In genomic region chr12:99265777-99266176, GRCm38 (mm10) we compare ENCODE assay signal across 21 mouse cellular contexts.
DNase-seq lines count a peak whose midpoint lies in the region; ATAC-seq and TF ChIP-seq lines count a peak whose summit lies in the region.
"Had no signal": no experiment of that assay in that cellular context is flagged by ENCODE, and none has a peak within 500 bp of the region (broad histone marks: within the 10 kb centered on the region; RNA-seq: fewer than 3 reads in every experiment).

No protein-coding gene starts in this region.

- peak; percentile 91 for DNase-seq in heart, adult 11 months
- no peak for DNase-seq in heart, adult 18-20 months
- no peak for DNase-seq in heart, embryonic 10.5 days (ENCODE audit: low spot score)
- no peak for DNase-seq in heart, adult 9 months (ENCODE audit: low spot score in 2 of 2)
- no peak for DNase-seq in heart, postnatal 0 days (ENCODE audit: low spot score)
- no peak for DNase-seq in heart, adult 8-10 months (ENCODE audit: low spot score)
- DNase-seq in gastrocnemius, adult 8-10 months (ENCODE audit: low spot score in 2 of 2): no peak
- DNase-seq: adrenal gland, adult 2 months; adrenal gland, postnatal 10 days; adrenal gland, postnatal 25 days; cerebellum, adult 11-12 months; cerebellum, adult 8-10 months; cerebellum, postnatal 14 days; cerebellum, postnatal 36 days; embryo, embryonic 11 days; forebrain, postnatal 0 days had no signal

- peaks cover 50% of the 10 kb centered on the region for H3K4me1 ChIP-seq in heart, embryonic 10.5 days
- H3K4me1 ChIP-seq in heart, postnatal 0 days (ENCODE audit: control insufficient read depth, insufficient read depth): peaks cover 41% of the 10 kb centered on the region
- H3K4me1 ChIP-seq in embryonic fibroblast, embryonic 13.5 days (ENCODE audit: control insufficient read depth, insufficient read depth, low read length): peaks cover 18% of the 10 kb centered on the region

- 86% methylated on average over 6 of the region's 6 CpGs for WGBS in heart, embryonic 10.5 days
- 62% methylated on average over 6 of the region's 6 CpGs for WGBS in heart, postnatal 0 days

- H3K36me3 ChIP-seq in heart, embryonic 10.5 days: 0 out of 2 replicates have a peak, but pooled peaks cover 4% of the 10 kb centered on the region
- no peaks in the 10 kb centered on the region for H3K36me3 ChIP-seq in heart, postnatal 0 days (replicated peaks; ENCODE audit: control insufficient read depth, insufficient read depth, low read length)
- H3K36me3 ChIP-seq: embryonic facial prominence, embryonic 15.5 days; forebrain, embryonic 15.5 days had no signal

- no peak for ATAC-seq in heart, postnatal 0 days (ENCODE audit: insufficient read depth, low read depth)
- ATAC-seq: forebrain, embryonic 13.5 days; forebrain, embryonic 15.5 days; forebrain, postnatal 0 days had no signal

- H3K9me3 ChIP-seq in heart, embryonic 10.5 days: no peaks in the 10 kb centered on the region
- no peaks in the 10 kb centered on the region for H3K9me3 ChIP-seq in heart, postnatal 0 days (replicated peaks; ENCODE audit: control insufficient read depth, low read length)
- H3K9me3 ChIP-seq: embryonic facial prominence, embryonic 13.5 days; embryonic facial prominence, embryonic 15.5 days; forebrain, embryonic 13.5 days; forebrain, embryonic 15.5 days had no signal

- no peak overlapping the region for H3K4me3 ChIP-seq in heart, embryonic 10.5 days
- H3K4me3 ChIP-seq in heart, postnatal 0 days (ENCODE audit: low read depth, low read length): no peak overlapping the region
- H3K4me3 ChIP-seq in embryonic fibroblast, embryonic 13.5 days (ENCODE audit: insufficient read depth, low read length): no peak overlapping the region
- H3K4me3 ChIP-seq: embryonic facial prominence, embryonic 13.5 days; embryonic facial prominence, embryonic 15.5 days; forebrain, embryonic 13.5 days; forebrain, embryonic 15.5 days had no signal

- H3K27me3 ChIP-seq in heart, embryonic 10.5 days (ENCODE audit: insufficient read depth, poor library complexity, severe bottlenecking): no peaks in the 10 kb centered on the region
- no peaks in the 10 kb centered on the region for H3K27me3 ChIP-seq in heart, postnatal 0 days (ENCODE audit: control insufficient read depth, insufficient read depth, low read length)
- H3K27me3 ChIP-seq: embryonic facial prominence, embryonic 13.5 days; embryonic facial prominence, embryonic 15.5 days; forebrain, embryonic 13.5 days; forebrain, embryonic 15.5 days had no signal

- no peak for TF ChIP-seq EP300 in heart, postnatal 0 days (IDR thresholded peaks at IDR 0.05; ENCODE audit: low read depth)

- no peak for TF ChIP-seq CTCF in heart, postnatal 0 days (IDR thresholded peaks at IDR 0.05; ENCODE audit: low read depth)
- TF ChIP-seq CTCF in embryonic fibroblast, embryonic 13.5 days (IDR thresholded peaks at IDR 0.05; ENCODE audit: borderline replicate concordance, insufficient read depth, low read length): no peak

- H3K27ac ChIP-seq in heart, embryonic 10.5 days: peak overlapping the region; percentile 3; the same call in 1 of the 2 replicates
- H3K27ac ChIP-seq in heart, postnatal 0 days (ENCODE audit: low read depth): peak overlapping the region; percentile 6; the same call in 1 of the 2 replicates
- H3K27ac ChIP-seq in embryonic fibroblast, embryonic 13.5 days (ENCODE audit: insufficient read depth, low read length): peak overlapping the region; percentile 79
- H3K27ac ChIP-seq: embryonic facial prominence, embryonic 13.5 days; embryonic facial prominence, embryonic 15.5 days; forebrain, embryonic 13.5 days; forebrain, embryonic 15.5 days had no signal

- H3K4me2 ChIP-seq in heart, postnatal 0 days (ENCODE audit: low read depth, low read length): no peak overlapping the region
- H3K4me2 ChIP-seq: embryonic facial prominence, embryonic 13.5 days; embryonic facial prominence, embryonic 15.5 days; forebrain, embryonic 13.5 days; forebrain, embryonic 15.5 days had no signal

- TF ChIP-seq POLR2A in embryonic fibroblast, embryonic 13.5 days (IDR thresholded peaks at IDR 0.05; ENCODE audit: low read depth, low read length): no peak

- no peak overlapping the region for H3K9ac ChIP-seq in heart, postnatal 0 days (replicated peaks; ENCODE audit: low read depth, low read length)
- H3K9ac ChIP-seq: embryonic facial prominence, embryonic 13.5 days; embryonic facial prominence, embryonic 15.5 days; forebrain, embryonic 13.5 days; forebrain, embryonic 15.5 days; forebrain, postnatal 0 days had no signal

Comparison
In these comparisons a context has a peak if more than half of its experiments do, and no peak if none do; other contexts are left out.
1. H3K27ac ChIP-seq: peak in every context shown above with its lines; median percentile 79 in embryonic fibroblast, embryonic 13.5 days; 6 in heart, postnatal 0 days; 3 in heart, embryonic 10.5 days.